Mouse (Mus musculus): ENCODE data around the gene Chp1. TPM values are rescaled to one million over a fixed set of nuclear protein-coding genes. Genes with fewer than 3 reads are reported as not detected.
"Not testable (repeated sequence)": the region's sequence is repeated elsewhere in the genome, so short reads cannot be mapped to it uniquely, and the experiment has no call there.

Gene Chp1
- total and polyA plus RNA-seq, 2 experiments from 2014 or later, result 58.9 to 69.8 TPM

DNA sequence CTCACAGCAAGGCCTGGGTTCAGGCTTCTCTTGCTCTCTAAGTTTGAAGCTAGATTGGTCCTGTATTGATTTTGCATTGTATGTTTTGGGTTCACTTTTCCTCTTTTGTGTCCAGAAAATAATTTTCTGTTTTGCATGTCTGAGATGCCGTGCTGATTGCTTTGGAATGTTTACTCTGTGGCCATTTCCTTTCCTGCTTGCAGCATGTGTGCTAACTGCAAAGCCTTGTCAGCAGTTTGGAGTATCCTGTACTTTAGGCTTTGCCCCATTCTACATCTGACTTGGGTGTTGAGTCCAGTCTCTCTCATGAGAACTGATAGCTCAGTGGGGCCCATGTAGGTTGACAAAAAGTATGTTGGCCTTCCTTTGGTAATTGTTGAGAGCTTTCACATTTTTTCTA lies 55.0 kb downstream of the Chp1 start:
- no peak overlapping the region for H3K4me2 ChIP-seq (ENCODE audit: low read depth)
- no peaks in the 10 kb centered on the region for H3K27me3 ChIP-seq (ENCODE audit: insufficient read depth, low read length)
- no peak for TF ChIP-seq CTCF (IDR thresholded peaks at IDR 0.05; ENCODE audit: low read depth)
- H3K9me3 ChIP-seq (ENCODE audit: low read length), result no peaks in the 10 kb centered on the region
- 71% methylated on average over 1 of the region's 1 CpGs for WGBS
- DNase-seq, result no peak
- H3K27ac ChIP-seq (ENCODE audit: low read depth, low read length), result no peak overlapping the region
- H3K4me1 ChIP-seq (ENCODE audit: insufficient read depth), result peaks cover 9% of the 10 kb centered on the region
- peaks cover 16% of the 10 kb centered on the region for H3K36me3 ChIP-seq (ENCODE audit: insufficient read depth)
- no peak for ATAC-seq
- H3K9ac ChIP-seq, result no peak overlapping the region
- no peak overlapping the region for H3K4me3 ChIP-seq (ENCODE audit: low read depth, low read length)

DNA sequence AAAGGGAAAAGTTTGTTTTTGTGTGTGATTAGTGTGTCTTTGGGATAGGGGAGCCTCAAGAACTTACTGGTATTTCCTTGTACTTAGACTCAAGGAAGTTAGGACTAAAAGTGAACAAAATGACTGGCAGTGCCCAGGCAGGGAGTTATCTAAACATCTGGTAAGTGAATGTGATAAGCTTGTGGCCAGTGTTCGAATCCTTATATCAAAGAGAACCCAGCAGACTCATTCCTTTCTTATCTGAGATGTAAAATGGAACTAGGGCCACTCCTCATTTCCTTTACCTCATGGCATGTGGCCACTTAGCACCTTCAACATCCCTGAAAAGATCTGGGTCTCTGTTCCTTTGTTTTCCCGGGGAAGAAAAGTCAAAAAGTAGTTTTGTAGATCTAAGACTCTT lies 56.4 kb downstream of the Chp1 start:
- H3K4me3 ChIP-seq (ENCODE audit: low read depth, low read length), result no peak overlapping the region
- no peak for DNase-seq
- no peak overlapping the region for H3K27ac ChIP-seq (ENCODE audit: low read depth, low read length)
- H3K9ac ChIP-seq, result no peak overlapping the region
- H3K27me3 ChIP-seq (ENCODE audit: insufficient read depth, low read length), result no peaks in the 10 kb centered on the region
- WGBS, result 90% methylated on average over 2 of the region's 2 CpGs
- no peaks in the 10 kb centered on the region for H3K9me3 ChIP-seq (ENCODE audit: low read length)
- no peak for ATAC-seq
- no peak for TF ChIP-seq CTCF (IDR thresholded peaks at IDR 0.05; ENCODE audit: low read depth)
- H3K36me3 ChIP-seq (ENCODE audit: insufficient read depth), result peaks cover 15% of the 10 kb centered on the region
- peaks cover 9% of the 10 kb centered on the region for H3K4me1 ChIP-seq (ENCODE audit: insufficient read depth)
- no peak overlapping the region for H3K4me2 ChIP-seq (ENCODE audit: low read depth)

DNA sequence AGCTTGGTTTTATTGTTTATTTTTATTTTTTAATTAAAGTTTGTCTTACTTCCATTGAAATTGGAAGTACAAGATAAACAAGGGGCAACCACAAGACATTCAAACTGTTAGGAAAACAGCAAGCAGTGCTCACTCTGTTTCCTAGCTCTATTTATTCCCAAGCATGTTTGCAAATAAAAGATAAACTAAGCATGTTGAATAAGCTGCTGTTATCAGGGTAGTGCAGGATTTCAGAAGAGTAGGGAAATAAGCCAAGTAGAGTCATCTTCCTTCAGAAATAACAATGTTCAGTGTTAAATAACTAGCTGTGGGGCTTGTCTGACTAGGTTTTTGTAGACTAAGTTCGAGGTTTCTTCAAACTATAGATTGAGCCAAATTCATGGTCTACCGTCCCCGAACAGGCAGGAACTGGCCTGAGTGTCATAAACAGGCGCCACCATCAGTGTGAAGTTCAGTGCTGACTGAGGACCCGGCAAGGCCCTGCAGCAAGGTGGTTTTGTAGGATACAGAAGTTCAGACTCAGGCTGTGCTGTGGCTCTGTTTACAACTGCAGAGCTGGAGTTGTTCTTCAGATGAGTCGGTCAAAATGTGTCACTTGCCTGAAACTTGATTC lies 58.0 kb downstream of the Chp1 start:
- DNase-seq (no peak), ATAC-seq (no peak)
- Histone ChIP-seq H3K27me3 (ENCODE audit: insufficient read depth, low read length) (no peaks in the 10 kb centered on the region), H3K4me2 (ENCODE audit: low read depth) (no peak overlapping the region), H3K27ac (ENCODE audit: low read depth, low read length) (no peak overlapping the region), H3K4me1 (ENCODE audit: insufficient read depth) (peaks cover 9% of the 10 kb centered on the region), H3K4me3 (ENCODE audit: low read depth, low read length) (no peak overlapping the region), H3K36me3 (ENCODE audit: insufficient read depth) (peaks cover 7% of the 10 kb centered on the region; the same call in 1 of the 2 replicates), H3K9me3 (ENCODE audit: low read length) (no peaks in the 10 kb centered on the region), H3K9ac (no peak overlapping the region)
- TF ChIP-seq CTCF (IDR thresholded peaks at IDR 0.05; ENCODE audit: low read depth), result no peak
- WGBS, result 92% methylated on average over 6 of the region's 6 CpGs

DNA sequence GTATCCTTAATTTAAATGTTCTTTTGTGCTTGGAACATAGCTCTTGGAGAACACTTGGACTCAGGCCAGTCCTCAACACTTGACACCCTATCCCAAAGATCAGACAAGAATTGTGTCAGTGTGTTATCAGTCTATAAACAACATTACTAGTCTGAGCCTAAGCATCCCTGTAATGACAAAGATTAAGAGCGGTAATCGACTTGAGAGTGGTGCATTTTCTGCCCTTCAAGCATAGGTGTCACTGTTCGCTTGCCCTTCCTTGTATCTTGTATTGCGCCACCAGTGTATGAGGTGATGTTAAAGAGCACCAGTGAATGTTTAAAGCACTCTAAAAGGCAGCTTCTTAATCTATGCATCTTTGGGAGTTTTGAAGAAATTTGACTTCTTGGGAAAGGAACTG lies 59.5 kb downstream of the Chp1 start:
- 93% methylated on average over 4 of the region's 4 CpGs for WGBS
- Histone ChIP-seq H3K27me3 (ENCODE audit: insufficient read depth, low read length) (no peaks in the 10 kb centered on the region), H3K9ac (no peak overlapping the region), H3K4me3 (ENCODE audit: low read depth, low read length) (no peak overlapping the region), H3K9me3 (ENCODE audit: low read length) (no peaks in the 10 kb centered on the region), H3K36me3 (ENCODE audit: insufficient read depth) (peaks cover 7% of the 10 kb centered on the region; the same call in 1 of the 2 replicates), H3K27ac (ENCODE audit: low read depth, low read length) (no peak overlapping the region), H3K4me2 (ENCODE audit: low read depth) (no peak overlapping the region), H3K4me1 (ENCODE audit: insufficient read depth) (no peaks in the 10 kb centered on the region)
- ATAC-seq (no peak), DNase-seq (no peak)
- 0 out of 2 replicates have a peak, but pooled peaks have one; percentile 11 for TF ChIP-seq CTCF (IDR thresholded peaks at IDR 0.05; ENCODE audit: low read depth)

DNA sequence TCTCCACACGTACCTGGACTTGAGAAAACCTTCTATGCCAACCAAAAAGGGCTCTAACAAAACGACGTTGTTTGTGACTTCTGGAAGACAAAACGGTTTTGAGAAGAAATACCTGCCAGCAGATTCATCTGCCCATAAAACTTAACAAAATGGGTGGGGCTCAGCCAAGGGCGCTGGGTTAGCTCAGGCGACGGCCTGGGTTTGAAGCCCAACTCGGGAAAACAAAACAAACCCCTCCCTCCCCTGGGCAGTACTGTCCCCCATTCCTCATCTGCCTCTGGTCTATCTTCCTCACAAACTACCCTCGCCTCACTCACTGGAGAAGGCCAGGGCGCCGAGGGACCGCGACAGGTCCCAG lies 70.3 kb downstream of the Chp1 start:
- TF ChIP-seq CTCF (IDR thresholded peaks at IDR 0.05; ENCODE audit: low read depth), result no peak
- DNase-seq (no peak), ATAC-seq (no peak)
- Histone ChIP-seq H3K4me3 (ENCODE audit: low read depth, low read length) (peak overlapping the region; percentile 76), H3K36me3 (ENCODE audit: insufficient read depth) (no peaks in the 10 kb centered on the region), H3K27ac (ENCODE audit: low read depth, low read length) (no peak overlapping the region), H3K4me2 (ENCODE audit: low read depth) (peak overlapping the region; percentile 83), H3K9me3 (ENCODE audit: low read length) (no peaks in the 10 kb centered on the region), H3K27me3 (ENCODE audit: insufficient read depth, low read length) (no peaks in the 10 kb centered on the region), H3K9ac (peak overlapping the region; percentile 56), H3K4me1 (ENCODE audit: insufficient read depth) (no peaks in the 10 kb centered on the region)
- WGBS, result 0% methylated on average over 13 of the region's 13 CpGs

DNA sequence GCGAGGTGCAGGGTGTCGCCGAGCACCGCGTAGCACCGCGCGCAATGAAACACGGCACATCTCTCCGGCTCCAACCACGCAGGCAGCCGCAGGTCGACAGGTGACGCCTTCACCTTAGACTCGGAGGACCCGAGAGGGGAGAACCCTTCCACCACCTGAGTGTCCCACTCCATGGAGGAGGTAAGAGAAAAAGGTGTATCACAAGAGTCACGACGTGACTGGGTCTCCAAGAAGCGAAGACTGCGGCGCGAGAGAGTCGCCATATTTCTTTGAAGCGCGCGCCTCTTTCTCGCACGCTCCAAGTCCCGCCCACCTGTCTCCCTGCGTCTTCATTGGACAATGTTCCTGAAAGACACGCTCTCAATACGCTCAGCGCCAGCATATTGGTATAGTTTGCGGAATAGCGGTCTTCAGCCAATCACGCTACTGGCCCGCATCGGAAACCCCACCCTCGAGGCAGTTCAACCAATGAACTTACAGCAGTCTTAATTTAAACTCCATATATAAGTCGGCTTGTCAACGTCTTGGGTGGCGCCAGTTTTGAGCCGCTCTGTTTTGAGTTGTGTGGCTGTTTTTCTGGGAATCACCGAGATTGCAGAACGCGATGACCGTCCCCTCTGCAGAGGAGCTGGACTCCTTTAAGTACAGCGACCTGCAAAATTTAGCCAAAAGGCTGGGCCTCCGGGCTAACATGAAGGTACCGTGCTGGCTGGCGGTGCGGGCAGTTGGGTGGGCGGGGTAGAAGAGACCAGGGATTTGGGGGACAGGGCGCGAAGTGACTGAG lies 70.9 kb downstream of the Chp1 start, which contains the start of the genes Nusap1 and Oip5:
Nusap1 (plus strand) TSS at position 100 of the 784 bp plus-strand sequence.
Oip5 (minus strand) TSS at position 271 of the 784 bp plus-strand sequence.
- no peaks in the 10 kb centered on the region for H3K36me3 ChIP-seq (ENCODE audit: insufficient read depth)
- no peak within 1 kb of the TSS for H3K27ac ChIP-seq (ENCODE audit: low read depth, low read length)
- DNase-seq (peak; percentile 98), ATAC-seq (peak; percentile 100)
- no peaks in the 10 kb centered on the region for H3K27me3 ChIP-seq (ENCODE audit: insufficient read depth, low read length)
- H3K4me1 ChIP-seq (ENCODE audit: insufficient read depth), result no peaks in the 10 kb centered on the region
- peak within 1 kb of the TSS; percentile 83 for H3K4me2 ChIP-seq (ENCODE audit: low read depth)
- no peaks in the 10 kb centered on the region for H3K9me3 ChIP-seq (ENCODE audit: low read length)
- under 1% methylated on average over 55 of the region's 55 CpGs for WGBS
- no peak for TF ChIP-seq CTCF (IDR thresholded peaks at IDR 0.05; ENCODE audit: low read depth)
- H3K9ac ChIP-seq, result peak within 1 kb of the TSS; percentile 56
- peak within 1 kb of the TSS; percentile 76 for H3K4me3 ChIP-seq (ENCODE audit: low read depth, low read length)

DNA sequence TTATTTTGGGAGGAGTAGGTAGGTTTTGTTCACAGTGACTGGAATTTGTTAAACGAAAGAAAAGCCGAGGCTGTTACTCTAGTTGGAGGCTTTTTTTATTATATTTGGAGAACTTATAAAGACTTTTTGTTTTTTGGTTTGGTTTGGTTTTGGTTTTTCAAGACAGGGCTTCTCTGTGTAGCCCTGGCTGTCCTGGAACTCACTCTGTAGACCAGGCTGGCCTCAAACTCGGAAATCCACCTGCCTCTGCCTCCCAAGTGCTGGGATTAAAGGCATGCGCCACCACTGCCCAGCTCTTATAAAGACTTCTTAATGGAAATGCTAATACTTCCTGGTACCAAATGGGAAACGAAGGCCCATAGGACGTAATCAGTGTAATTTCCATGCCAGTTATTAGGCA lies 71.5 kb downstream of the Chp1 start:
- peak overlapping the region; percentile 83 for H3K4me2 ChIP-seq (ENCODE audit: low read depth)
- H3K36me3 ChIP-seq (ENCODE audit: insufficient read depth); H3K27ac ChIP-seq (ENCODE audit: low read depth, low read length); DNase-seq; H3K9me3 ChIP-seq (ENCODE audit: low read length); H3K4me1 ChIP-seq (ENCODE audit: insufficient read depth); H3K9ac ChIP-seq; H3K27me3 ChIP-seq (ENCODE audit: insufficient read depth, low read length); ATAC-seq: not testable (repeated sequence)
- peak overlapping the region; percentile 76 for H3K4me3 ChIP-seq (ENCODE audit: low read depth, low read length)
- WGBS, result 7% methylated on average over 6 of the region's 6 CpGs
